Mouse (Mus musculus) ES-E14 (cell line): ENCODE results near the gene Carm1. TPM values are rescaled to one million over a fixed set of nuclear protein-coding genes. Genes with fewer than 3 reads are reported as not detected.

Experiments
- DNase-seq: peaks from one replicate; pipeline ENCODE4 v3.0.0-alpha.2; 2013; ENCODE audit warnings: low read depth, low spot score
- H3K27ac ChIP-seq: 2 replicates; pipeline ENCODE4 v1.5.1; 2012; ENCODE audit warnings: low read depth, mild to moderate bottlenecking, low read length, moderate library complexity, mixed read lengths; ENCODE audit not compliant: poor library complexity, insufficient read depth, severe bottlenecking
- H3K36me3 ChIP-seq: 2 replicates; pipeline ENCODE4 v1.6.1; 2012; ENCODE audit warnings: mild to moderate bottlenecking, low read length, moderate library complexity, mixed read lengths; ENCODE audit not compliant: control insufficient read depth, poor library complexity, insufficient read depth, severe bottlenecking
- H3K4me1 ChIP-seq, 2 experiments: fragments of 150-350 bp in 1 of 2; sonication (generic) in 1 of 2; 2 replicates each; pipeline ENCODE4 v1.6.1; 2012; ENCODE audit warnings: low read length in 2 of 2, mild to moderate bottlenecking in 1 of 2, mixed read lengths in 1 of 2; ENCODE audit not compliant: control insufficient read depth in 2 of 2, insufficient read depth in 2 of 2, poor library complexity in 1 of 2
- H3K4me3 ChIP-seq, 2 experiments: fragments of 150-350 bp in 1 of 2; sonication (generic) in 1 of 2; 2 replicates each; pipeline ENCODE4 v1.5.1; 2012; ENCODE audit warnings: low read length in 2 of 2, low read depth in 1 of 2, mild to moderate bottlenecking in 1 of 2, mixed read lengths in 1 of 2; ENCODE audit not compliant: insufficient read depth in 1 of 2, poor library complexity in 1 of 2, severe bottlenecking in 1 of 2
- H3K9ac ChIP-seq: 2 replicates; pipeline ENCODE4 v1.6.1; 2012; ENCODE audit warnings: low read depth, mild to moderate bottlenecking, low read length, mixed read lengths; ENCODE audit not compliant: poor library complexity, insufficient read depth, severe bottlenecking
- H3K9me3 ChIP-seq: fragments of 150-350 bp; sonication (generic); 2 replicates; pipeline ENCODE4 v1.6.1; 2012; ENCODE audit warnings: low read depth, mild to moderate bottlenecking, low read length; ENCODE audit not compliant: control insufficient read depth, insufficient read depth
- CHD2 ChIP-seq: IDR thresholded peaks from 2 replicates; pipeline ENCODE4 v1.6.1; 2014; ENCODE audit warnings: mild to moderate bottlenecking, low read depth, low read length, inconsistent platforms
- HCFC1 ChIP-seq: IDR thresholded peaks from 2 replicates; pipeline ENCODE4 v1.6.1; 2012; ENCODE audit warnings: low read length, inconsistent platforms, borderline replicate concordance; ENCODE audit not compliant: insufficient read depth
- MAFK ChIP-seq: IDR thresholded peaks from 2 replicates; pipeline ENCODE4 v1.6.1; 2014; ENCODE audit warnings: mild to moderate bottlenecking, low read depth, low read length, inconsistent platforms; ENCODE audit not compliant: insufficient read depth
- ZC3H11A ChIP-seq: IDR thresholded peaks from 2 replicates; pipeline ENCODE4 v1.6.1; 2012; ENCODE audit warnings: low read depth, mild to moderate bottlenecking, inconsistent platforms, low read length, borderline replicate concordance
- ZNF384 ChIP-seq: IDR thresholded peaks from 2 replicates; pipeline ENCODE4 v1.6.1; 2012; ENCODE audit warnings: low read depth, low read length, inconsistent platforms
- in situ Hi-C, 2 experiments: fragments of 600-800 bp; cut with MboI; formaldehyde crosslinking; loops; one replicate each; pipeline ENCODE4 v1.15.1; 2025; ENCODE audit warnings: low sequenced_read_pairs in 2 of 2, inconsistent platforms in 1 of 2; ENCODE audit not compliant: unreplicated experiment in 2 of 2
- total RNA-seq: library from RNA; depleted of rRNA; stranded (reverse); fragments of 300-350 nt; gene quantifications from 2 replicates; pipeline ENCODE4 v1.2.3, GENCODE M21; 2012

Gene Carm1
- total RNA-seq, 1 experiment, result 60.0 TPM

DNA sequence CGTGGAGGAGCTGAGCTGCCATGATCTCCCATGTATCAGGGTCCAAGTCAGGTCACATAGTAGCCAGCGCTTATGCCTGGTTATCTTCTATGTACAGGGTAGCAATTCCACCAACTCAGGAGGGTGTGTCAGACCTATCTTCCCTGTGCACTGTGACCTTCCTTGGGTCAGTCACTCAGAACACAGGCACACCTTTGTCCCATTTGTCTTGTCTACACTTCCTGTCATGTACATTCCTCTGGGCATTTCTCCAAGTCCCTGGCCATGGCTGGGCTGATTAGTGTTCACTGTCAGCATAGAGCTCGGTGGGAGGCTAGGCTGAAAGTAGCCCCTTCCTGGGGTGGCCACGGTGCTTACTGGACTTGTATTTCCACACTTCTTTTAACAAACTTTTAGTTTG is 11.7 kb downstream of the Carm1 start:
- H3K4me1 ChIP-seq, result peaks cover 17 to 33% of the 10 kb centered on the region in 2 experiments
- H3K9me3 ChIP-seq, result no peaks in the 10 kb centered on the region
- H3K36me3 ChIP-seq, result peaks cover 17% of the 10 kb centered on the region; the same call in 1 of the 2 replicates
- no peak overlapping the region for H3K4me3 ChIP-seq
- H3K9ac ChIP-seq, result no peak overlapping the region
- no peak overlapping the region; the same call in 1 of the 2 replicates for H3K27ac ChIP-seq
- in situ Hi-C loops, result no loop called here
- DNase-seq, result no peak
- TF ChIP-seq ZNF384 (no peak), MAFK (no peak), CHD2 (no peak), ZC3H11A (no peak), HCFC1 (no peak)

DNA sequence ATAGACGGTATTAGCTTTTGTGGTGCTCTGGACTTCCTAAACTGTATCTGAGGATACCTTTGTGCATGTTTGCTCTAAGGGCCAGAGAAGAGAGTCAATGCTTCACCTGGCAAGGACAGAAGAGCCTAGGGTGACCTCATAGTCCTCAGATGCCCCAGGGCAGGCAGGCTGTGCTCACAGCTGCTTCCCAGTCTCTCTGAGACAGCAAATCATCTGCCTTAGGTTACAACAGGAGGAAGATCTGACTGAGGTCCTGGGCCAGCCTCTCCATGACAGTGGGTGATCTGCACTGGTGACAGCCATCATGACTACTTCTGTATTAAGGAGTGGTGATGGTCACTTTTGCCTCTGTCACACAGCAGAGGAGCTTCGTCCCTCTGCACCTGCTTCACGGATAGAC is 12.5 kb downstream of the Carm1 start:
- no peak for TF ChIP-seq ZC3H11A
- in situ Hi-C loops, result no loop called here
- no peak overlapping the region for H3K27ac ChIP-seq
- H3K9ac ChIP-seq, result no peak overlapping the region
- no peak for DNase-seq
- H3K4me3 ChIP-seq, result no peak overlapping the region
- peaks cover 17 to 29% of the 10 kb centered on the region in 2 experiments for H3K4me1 ChIP-seq
- H3K36me3 ChIP-seq, result peaks cover 13% of the 10 kb centered on the region; the same call in 1 of the 2 replicates
- H3K9me3 ChIP-seq, result no peaks in the 10 kb centered on the region

DNA sequence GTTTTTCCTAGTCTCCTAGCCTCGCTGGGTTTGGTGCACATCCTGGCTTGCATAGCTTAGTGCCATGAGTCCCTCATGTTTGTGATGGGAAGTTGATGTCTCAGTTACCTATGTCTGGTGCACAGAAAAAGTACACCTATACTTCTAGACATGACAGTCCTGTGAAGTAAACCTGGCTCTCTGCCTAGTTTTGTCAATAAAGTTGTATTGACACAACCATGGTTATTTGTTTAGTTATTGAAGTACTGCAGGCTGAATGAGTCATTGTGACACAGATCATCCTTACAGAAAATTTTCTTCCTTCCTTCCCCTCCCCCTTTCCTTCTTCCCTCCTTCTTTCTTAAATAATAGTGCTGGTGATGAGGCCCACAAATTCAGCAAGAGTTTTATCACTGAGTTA is 17.7 kb downstream of the Carm1 start:
- H3K4me3 ChIP-seq, result no peak overlapping the region
- H3K9ac ChIP-seq, result no peak overlapping the region
- in situ Hi-C loops, result no loop called here
- peaks cover 2 to 13% of the 10 kb centered on the region in 2 experiments; a peak in 3 of 4 replicates for H3K4me1 ChIP-seq
- no peaks in the 10 kb centered on the region for H3K9me3 ChIP-seq
- peaks cover 13% of the 10 kb centered on the region for H3K36me3 ChIP-seq
- DNase-seq, result no peak
- TF ChIP-seq HCFC1, result no peak
- TF ChIP-seq ZNF384, result no peak
- TF ChIP-seq CHD2, result no peak
- H3K27ac ChIP-seq, result no peak overlapping the region

DNA sequence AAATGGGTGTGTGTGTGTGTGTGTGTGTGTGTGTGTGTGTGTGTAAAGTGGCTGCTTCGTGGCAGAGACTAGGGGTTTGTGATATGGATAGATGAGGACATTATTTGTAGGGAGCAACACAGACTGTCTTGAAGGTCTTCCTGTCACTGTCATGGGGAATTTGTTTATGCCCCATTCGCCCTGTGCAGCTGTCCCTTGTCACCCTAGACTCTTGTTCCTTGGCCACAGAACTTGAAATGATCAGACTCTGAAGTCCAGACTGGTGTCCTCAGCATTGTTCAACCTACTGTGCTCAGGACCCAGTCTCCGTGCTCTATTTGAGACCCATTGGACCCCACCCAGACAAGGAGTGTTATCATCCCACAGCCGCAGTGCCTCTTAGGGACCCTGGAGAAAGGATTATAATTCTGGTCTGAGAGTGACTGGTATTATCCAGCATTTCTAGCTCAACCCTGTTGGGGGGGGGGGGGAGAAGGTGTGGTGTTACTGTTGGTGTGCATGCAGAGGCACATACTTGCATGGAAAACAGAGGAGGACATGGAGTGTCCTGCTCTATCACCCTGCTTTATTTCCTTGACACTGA is 18.4 kb downstream of the Carm1 start:
- peaks cover 18% of the 10 kb centered on the region for H3K36me3 ChIP-seq
- no peak overlapping the region for H3K27ac ChIP-seq
- no peak overlapping the region for H3K9ac ChIP-seq
- no peaks in the 10 kb centered on the region for H3K9me3 ChIP-seq
- TF ChIP-seq MAFK (no peak), ZNF384 (no peak), CHD2 (no peak)
- in situ Hi-C loops, result no loop called here
- no peak overlapping the region for H3K4me3 ChIP-seq
- no peak for DNase-seq
- peaks cover 2 to 13% of the 10 kb centered on the region in 2 experiments; a peak in 3 of 4 replicates for H3K4me1 ChIP-seq

DNA sequence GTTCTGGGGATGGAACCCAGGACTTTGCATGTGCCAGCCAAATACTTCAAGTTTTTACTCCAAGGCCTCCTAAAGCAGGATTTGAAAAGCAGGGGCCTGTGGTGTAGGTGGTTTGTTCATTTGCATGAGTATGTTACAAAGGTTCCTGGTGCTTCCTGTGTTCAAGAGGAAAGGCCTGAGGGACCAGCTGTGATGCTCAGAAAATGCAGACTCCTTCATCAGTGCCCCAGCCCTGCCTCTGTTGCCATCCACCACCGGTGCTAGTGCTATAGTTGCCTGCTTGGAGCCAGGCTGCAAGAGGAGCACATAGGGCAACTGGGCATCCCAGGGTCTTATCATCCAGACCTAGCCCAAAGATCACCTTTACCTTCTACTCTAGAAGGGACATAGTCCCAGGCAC is 19.8 kb downstream of the Carm1 start:
- DNase-seq, result no peak
- Histone ChIP-seq H3K4me1 (peaks cover 2 to 13% of the 10 kb centered on the region in 2 experiments; a peak in 3 of 4 replicates), H3K27ac (no peak overlapping the region), H3K36me3 (peaks cover 21% of the 10 kb centered on the region), H3K9ac (no peak overlapping the region), H3K9me3 (no peaks in the 10 kb centered on the region), H3K4me3 (no peak overlapping the region)
- in situ Hi-C loops, result no loop called here
- TF ChIP-seq HCFC1 (no peak), ZNF384 (no peak), CHD2 (no peak), ZC3H11A (no peak)
